9 mouse cellular contexts compared by ENCODE assay signal in genomic region chr1:40380111-40380510, GRCm38 (mm10). TPM values are rescaled to one million over a fixed set of nuclear protein-coding genes. Genes with fewer than 3 reads are reported as not detected.
DNase-seq lines count a peak whose midpoint lies in the region; ATAC-seq and TF ChIP-seq lines count a peak whose summit lies in the region.
"Had no signal": no experiment of that assay in that cellular context is flagged by ENCODE, and none has a peak within 500 bp of the region (broad histone marks: within the 10 kb centered on the region; RNA-seq: fewer than 3 reads in every experiment).

No protein-coding gene starts in this region.

- dilution Hi-C loops in CH12.LX (cut with MboI; ENCODE audit: extremely low pct_ligation_motif_present, extremely low pct_unique_long_range_greater_than_20kb, low sequenced_read_pairs) = no loop called here

- intact Hi-C loops in left cerebral cortex, adult 2 months (cut with DNase I) = loop anchor here (1.0 kb wide), 1 partner anchor 164 kb away; no protein-coding TSS in a partner anchor

- H3K9me3 ChIP-seq in heart, postnatal 0 days (replicated peaks; ENCODE audit: control insufficient read depth, low read length) = no peaks in the 10 kb centered on the region
- H3K9me3 ChIP-seq in heart, embryonic 11.5 days (replicated peaks; ENCODE audit: control insufficient read depth, low read length) = no peaks in the 10 kb centered on the region
- H3K9me3 ChIP-seq in CH12.LX (replicated peaks; ENCODE audit: low read length) = no peaks in the 10 kb centered on the region
- H3K9me3 ChIP-seq: embryonic facial prominence, embryonic 12.5 days had no signal

- H3K4me1 ChIP-seq in heart, postnatal 0 days (ENCODE audit: control insufficient read depth, insufficient read depth) = no peaks in the 10 kb centered on the region
- no peaks in the 10 kb centered on the region for H3K4me1 ChIP-seq in heart, embryonic 11.5 days (ENCODE audit: control insufficient read depth, insufficient read depth, low read length)
- H3K4me1 ChIP-seq in CH12.LX (ENCODE audit: control insufficient read depth in 1 of 2, insufficient read depth in 2 of 2) = 0 out of 4 replicates have a peak, but pooled peaks cover 0 to 3% of the 10 kb centered on the region in 2 experiments

- no peak overlapping the region for H3K4me3 ChIP-seq in heart, postnatal 0 days (ENCODE audit: low read depth, low read length)
- no peak overlapping the region for H3K4me3 ChIP-seq in heart, embryonic 11.5 days (ENCODE audit: low read depth, low read length)
- H3K4me3 ChIP-seq in CH12.LX (replicated peaks in 1 of 3; ENCODE audit: low read depth in 2 of 3, low read length in 2 of 3, poor library complexity in 1 of 3) = no peak overlapping the region
- H3K4me3 ChIP-seq in left cerebral cortex, adult 2 months = no peak overlapping the region
- H3K4me3 ChIP-seq: embryonic facial prominence, embryonic 12.5 days had no signal

- no peaks in the 10 kb centered on the region for H3K79me2 ChIP-seq in CH12.LX (replicated peaks; ENCODE audit: control insufficient read depth, extremely low read depth, insufficient read depth, poor library complexity, severe bottlenecking)

- ATAC-seq in heart, postnatal 0 days (ENCODE audit: insufficient read depth, low read depth) = no peak
- no peak for ATAC-seq in heart, embryonic 11.5 days (replicated peaks; ENCODE audit: insufficient number of reproducible peaks, low FRiP score, low TSS enrichment)
- peak; percentile 66 for ATAC-seq in granulocyte monocyte progenitor cell, adult 5-6 weeks (replicated peaks; ENCODE audit: poor library complexity, severe bottlenecking)

- H3K9ac ChIP-seq in heart, postnatal 0 days (replicated peaks; ENCODE audit: low read depth, low read length) = no peak overlapping the region
- no peak overlapping the region for H3K9ac ChIP-seq in heart, embryonic 11.5 days (ENCODE audit: low read depth, low read length)
- no peak overlapping the region for H3K9ac ChIP-seq in CH12.LX (ENCODE audit: insufficient read depth, low read depth)
- H3K9ac ChIP-seq: embryonic facial prominence, embryonic 12.5 days had no signal

- no peak overlapping the region for H3K27ac ChIP-seq in heart, postnatal 0 days (ENCODE audit: low read depth)
- no peak overlapping the region for H3K27ac ChIP-seq in heart, embryonic 11.5 days (ENCODE audit: low read depth, low read length)
- no peak overlapping the region for H3K27ac ChIP-seq in CH12.LX (ENCODE audit: insufficient read depth, low read depth)
- no peak overlapping the region for H3K27ac ChIP-seq in left cerebral cortex, adult 2 months
- H3K27ac ChIP-seq: embryonic facial prominence, embryonic 12.5 days had no signal

- no peaks in the 10 kb centered on the region for H3K27me3 ChIP-seq in heart, postnatal 0 days (ENCODE audit: control insufficient read depth, insufficient read depth, low read length)
- no peaks in the 10 kb centered on the region for H3K27me3 ChIP-seq in heart, embryonic 11.5 days (ENCODE audit: control insufficient read depth, insufficient read depth, low read length)
- H3K27me3 ChIP-seq in CH12.LX (replicated peaks) = no peaks in the 10 kb centered on the region
- H3K27me3 ChIP-seq: embryonic facial prominence, embryonic 12.5 days had no signal

- H3K4me2 ChIP-seq in heart, postnatal 0 days (ENCODE audit: low read depth, low read length) = no peak overlapping the region
- H3K4me2 ChIP-seq in heart, embryonic 11.5 days = no peak overlapping the region
- H3K4me2 ChIP-seq in CH12.LX (ENCODE audit: insufficient read depth, low read depth, poor library complexity, severe bottlenecking) = no peak overlapping the region
- H3K4me2 ChIP-seq: embryonic facial prominence, embryonic 12.5 days had no signal

- H3K36me3 ChIP-seq in heart, postnatal 0 days (replicated peaks; ENCODE audit: control insufficient read depth, insufficient read depth, low read length) = no peaks in the 10 kb centered on the region
- no peaks in the 10 kb centered on the region for H3K36me3 ChIP-seq in heart, embryonic 11.5 days (ENCODE audit: control insufficient read depth, insufficient read depth, low read length)
- H3K36me3 ChIP-seq in CH12.LX (replicated peaks in 1 of 2; ENCODE audit: control insufficient read depth in 1 of 2, insufficient read depth in 1 of 2, low read length in 1 of 2) = no peaks in the 10 kb centered on the region
- H3K36me3 ChIP-seq: embryonic facial prominence, embryonic 12.5 days had no signal

- in situ Hi-C loops in CH12.LX (cut with MboI; ENCODE audit: low pct_ligation_motif_present, low pct_unique_long_range_greater_than_20kb, low sequenced_read_pairs) = loop anchor here (5.0 to 25.0 kb wide), 3 partner anchors 157 to 693 kb away; no protein-coding TSS in a partner anchor

- TF ChIP-seq RAD21 in CH12.LX (IDR thresholded peaks at IDR 0.05; ENCODE audit: low read depth, low read length) = peak; percentile 84

- WGBS in heart, postnatal 0 days = 40% methylated on average over 6 of the region's 6 CpGs
- WGBS in heart, embryonic 11.5 days (ENCODE audit: insufficient replicate concordance) = 54% methylated on average over 6 of the region's 6 CpGs

- no peak for TF ChIP-seq POLR2A in CH12.LX (IDR thresholded peaks at IDR 0.05; ENCODE audit: low read depth, low read length)

- peak; percentile 62 for TF ChIP-seq CTCF in heart, postnatal 0 days (IDR thresholded peaks at IDR 0.05; ENCODE audit: low read depth)
- TF ChIP-seq CTCF in CH12.LX (conservative IDR thresholded peaks at IDR 0.05 in 1 of 2, IDR thresholded peaks at IDR 0.05 in 1 of 2; ENCODE audit: low read depth in 2 of 2, low read length in 2 of 2) = peak; percentile 57 to 86
- peak; percentile 77 for TF ChIP-seq CTCF in left cerebral cortex, adult 2 months (IDR thresholded peaks at IDR 0.05)

- no peak for TF ChIP-seq EP300 in heart, postnatal 0 days (IDR thresholded peaks at IDR 0.05; ENCODE audit: low read depth)
- TF ChIP-seq EP300 in CH12.LX (IDR thresholded peaks at IDR 0.05; ENCODE audit: low read length) = no peak

- peak; percentile 37 for DNase-seq in heart, postnatal 0 days (ENCODE audit: low spot score)
- DNase-seq in CH12.LX (ENCODE audit: extremely low read depth) = peak; percentile 79
- DNase-seq in c-Kit-positive CD71-negative TER-119-negative erythroid progenitor cells, embryonic 14.5 days (ENCODE audit: low read depth) = peak; percentile 83
- peak; percentile 68 to 72 for DNase-seq in left cerebral cortex, adult 2 months (ENCODE audit: extremely low spot score in 1 of 2, low spot score in 2 of 2)
- DNase-seq in natural killer cell, adult 2 months (ENCODE audit: low spot score in 2 of 2) = peak; percentile 77 to 78
- peak; percentile 37 to 75 for DNase-seq in thymus, postnatal 10 days (ENCODE audit: low spot score in 2 of 2)

TF ChIP-seq in CH12.LX, 34 proteins besides CTCF, POLR2A, EP300 and RAD21:
- TF ChIP-seq ZKSCAN1 (IDR thresholded peaks at IDR 0.05; ENCODE audit: borderline replicate concordance, low read depth, low read length) (no peak), ZC3H11A (IDR thresholded peaks at IDR 0.05; ENCODE audit: low read depth, low read length) (peak; percentile 33), SMC3 (IDR thresholded peaks at IDR 0.05; ENCODE audit: low read depth, low read length) (peak; percentile 90), MAZ (IDR thresholded peaks at IDR 0.05; ENCODE audit: low read depth, low read length) (no peak), NELFE (IDR thresholded peaks at IDR 0.05; ENCODE audit: low read depth, low read length) (no peak), IRF4 (IDR thresholded peaks at IDR 0.05; ENCODE audit: low read depth, low read length) (no peak), PAX5 (IDR thresholded peaks at IDR 0.05; ENCODE audit: low read length) (no peak), USF1 (IDR thresholded peaks at IDR 0.05; ENCODE audit: low read depth, low read length) (no peak), MXI1 (IDR thresholded peaks at IDR 0.05; ENCODE audit: low read depth, low read length) (no peak), JUN (IDR thresholded peaks at IDR 0.05; ENCODE audit: insufficient read depth, low read depth, low read length) (no peak)

RNA-seq across cellular contexts. Expression of gene Il1rl1, which starts 49.3 kb away (rescaled TPM):
- 0.15 and 1.6 TPM in 2 replicates for total RNA-seq in heart, postnatal 0 days (2014; rRNA removed; ENCODE audit: low replicate concordance)
- polyA plus RNA-seq in heart, postnatal 0 days (2015; fragmentation: Nextera tagmentation; extraction: Ambion mirVana) = 0.29 TPM in 2 replicates
- polyA plus RNA-seq in heart, embryonic 11.5 days (2014; fragmentation: Nextera tagmentation; extraction: Ambion mirVana) = 0.04 and 0.17 TPM in 2 replicates
- total RNA-seq in CH12.LX (2012; rRNA removed) = 0.13 TPM in 1 of 2 replicates, not detected in the other
- not detected in 2 replicates for total RNA-seq in CH12.LX (2014; rRNA removed)
- not detected in 2 replicates for polyA plus RNA-seq in CH12.LX (2012; ENCODE audit: insufficient read length, low read depth)
- 1.1 and 3.3 TPM in 2 replicates for total RNA-seq in granulocyte monocyte progenitor cell, adult 5-6 weeks (2014; fragmentation: Nextera tagmentation)
- 2.0 and 2.1 TPM in 2 replicates for total RNA-seq in granulocyte monocyte progenitor cell, adult 5-6 weeks (2017)
- total RNA-seq in left cerebral cortex, adult 2 months (2021) = under 1 TPM in 1 of 2 experiments, not detected in 1; 0.14 TPM

RNA-seq across cellular contexts. Expression of gene Il1rl2, which starts 55.7 kb away (rescaled TPM):
- total RNA-seq in heart, postnatal 0 days (2014; rRNA removed; ENCODE audit: low replicate concordance) = 2.5 and 9.4 TPM in 2 replicates
- polyA plus RNA-seq in heart, postnatal 0 days (2015; fragmentation: Nextera tagmentation; extraction: Ambion mirVana) = 2.3 and 2.5 TPM in 2 replicates
- 1.5 and 1.8 TPM in 2 replicates for polyA plus RNA-seq in heart, embryonic 11.5 days (2014; fragmentation: Nextera tagmentation; extraction: Ambion mirVana)
- total RNA-seq in CH12.LX (2012; rRNA removed) (not detected in 2 replicates), CH12.LX (2014; rRNA removed) (not detected in 2 replicates)
- polyA plus RNA-seq in CH12.LX (2012; ENCODE audit: insufficient read length, low read depth) = not detected in 2 replicates
- 13.4 and 14.5 TPM in 2 replicates for total RNA-seq in granulocyte monocyte progenitor cell, adult 5-6 weeks (2014; fragmentation: Nextera tagmentation)
- 8.7 and 10.8 TPM in 2 replicates for total RNA-seq in granulocyte monocyte progenitor cell, adult 5-6 weeks (2017)
- 1 to 10 TPM in 1 of 2 experiments, under 1 TPM in 1; 0.68 to 1.3 TPM for total RNA-seq in left cerebral cortex, adult 2 months (2021)
